Mouse (Mus musculus): ENCODE measurements around the gene Zbtb45. TPM values are rescaled to one million over a fixed set of nuclear protein-coding genes. Genes with fewer than 3 reads are reported as not detected.

The Zbtb45 gene
- polyA plus RNA-seq, 1 experiment from 2014 or later = 34.7 TPM

GRCm38 (mm10) chr7:13037366-13037765, 27.5 kb upstream of the Zbtb45 start:
- DNase-seq (ENCODE audit: low spot score) = no peak

GRCm38 (mm10) chr7:13036806-13037205, 27.0 kb upstream of the Zbtb45 start:
- DNase-seq (ENCODE audit: low spot score) = no peak
- Histone ChIP-seq H3K4me2 (ENCODE audit: low read length) (peak overlapping the region; percentile 92), H3K4me3 (ENCODE audit: low read depth, low read length) (peak overlapping the region; percentile 73), H3K27me3 (replicated peaks; ENCODE audit: control insufficient read depth, insufficient read depth, low read length) (no peaks in the 10 kb centered on the region), H3K9ac (ENCODE audit: low read length) (peak overlapping the region; percentile 95), H3K4me1 (ENCODE audit: control insufficient read depth, insufficient read depth, low read length) (peaks cover 25% of the 10 kb centered on the region), H3K27ac (ENCODE audit: low read depth, low read length) (no peak overlapping the region), H3K9me3 (replicated peaks; ENCODE audit: control insufficient read depth, low read length) (no peaks in the 10 kb centered on the region), H3K36me3 (ENCODE audit: control insufficient read depth, insufficient read depth, low read length) (peaks cover 36% of the 10 kb centered on the region)
- WGBS = 50% methylated on average over 4 of the region's 4 CpGs
- no peak for ATAC-seq

More at GRCm38 (mm10) chr7:13037366-13037765, 27.5 kb upstream of the Zbtb45 start:
- WGBS = under 1% methylated on average over 29 of the region's 33 CpGs
- Histone ChIP-seq H3K27me3 (replicated peaks; ENCODE audit: control insufficient read depth, insufficient read depth, low read length) (peaks cover 5% of the 10 kb centered on the region), H3K4me2 (ENCODE audit: low read length) (peak overlapping the region; percentile 92), H3K9ac (ENCODE audit: low read length) (peak overlapping the region; percentile 95), H3K4me1 (ENCODE audit: control insufficient read depth, insufficient read depth, low read length) (peaks cover 25% of the 10 kb centered on the region), H3K36me3 (ENCODE audit: control insufficient read depth, insufficient read depth, low read length) (peaks cover 30% of the 10 kb centered on the region), H3K9me3 (replicated peaks; ENCODE audit: control insufficient read depth, low read length) (no peaks in the 10 kb centered on the region), H3K27ac (ENCODE audit: low read depth, low read length) (peak overlapping the region; percentile 100), H3K4me3 (ENCODE audit: low read depth, low read length) (peak overlapping the region; percentile 73)
- peak; percentile 1 for ATAC-seq

DNA sequence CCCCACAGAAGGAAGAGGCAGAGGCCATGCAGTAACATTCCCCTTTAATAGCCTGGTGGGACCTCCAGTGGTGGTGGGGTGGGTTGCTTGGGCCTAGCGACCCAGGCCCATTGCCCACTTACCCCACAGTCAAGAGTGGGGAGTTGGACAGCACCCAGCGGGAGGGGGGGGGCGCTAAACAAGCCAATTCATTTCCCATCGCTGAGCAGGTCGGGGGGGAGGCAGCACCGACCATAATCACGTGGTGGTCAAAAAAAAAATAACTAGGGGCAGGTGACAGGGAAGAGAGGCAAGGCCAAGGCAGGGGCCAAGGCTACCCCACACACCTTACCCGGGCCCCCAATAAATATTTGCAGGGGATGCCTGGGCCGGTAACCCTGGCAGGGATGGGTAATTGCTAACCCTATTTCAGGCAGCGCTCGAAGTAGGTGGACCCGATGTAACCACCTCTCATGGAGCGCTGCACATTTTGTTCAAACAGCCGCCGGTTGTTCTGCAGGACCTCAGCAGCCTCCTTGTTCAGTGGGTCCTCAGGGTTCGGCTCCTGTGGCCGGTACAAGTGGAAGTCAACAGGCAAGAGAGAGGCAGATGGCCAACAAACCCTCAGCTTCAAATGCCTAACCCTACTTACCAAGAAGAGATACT, 25.5 kb upstream of the Zbtb45 start:
- no peak for DNase-seq (ENCODE audit: low spot score)
- Histone ChIP-seq H3K27ac (ENCODE audit: low read depth, low read length) (peak overlapping the region; percentile 90; the same call in 1 of the 2 replicates), H3K9ac (ENCODE audit: low read length) (no peak overlapping the region)

GRCm38 (mm10) chr7:13034148-13034977, 24.5 kb upstream of the Zbtb45 start, which contains the start of gene Chmp2a:
TSS of gene Chmp2a (minus strand) at chr7:13034807.
- H3K4me3 ChIP-seq (ENCODE audit: low read depth, low read length) = peak within 1 kb of the TSS; percentile 56
- H3K9ac ChIP-seq (ENCODE audit: low read length) = peak within 1 kb of the TSS; percentile 85
- peak; percentile 79 for ATAC-seq
- H3K27me3 ChIP-seq (replicated peaks; ENCODE audit: control insufficient read depth, insufficient read depth, low read length) = no peaks in the 10 kb centered on the region
- peak within 1 kb of the TSS; percentile 92 for H3K4me2 ChIP-seq (ENCODE audit: low read length)
- peaks cover 25% of the 10 kb centered on the region for H3K4me1 ChIP-seq (ENCODE audit: control insufficient read depth, insufficient read depth, low read length)
- no peaks in the 10 kb centered on the region for H3K9me3 ChIP-seq (replicated peaks; ENCODE audit: control insufficient read depth, low read length)
- peak within 1 kb of the TSS; percentile 90 for H3K27ac ChIP-seq (ENCODE audit: low read depth, low read length)
- peaks cover 60% of the 10 kb centered on the region for H3K36me3 ChIP-seq (ENCODE audit: control insufficient read depth, insufficient read depth, low read length)
- under 1% methylated on average over 45 of the region's 45 CpGs for WGBS
- peak; percentile 98 for DNase-seq (ENCODE audit: low spot score)

More for the DNA sequence above, 25.5 kb upstream of the Zbtb45 start:
- H3K4me1 ChIP-seq (ENCODE audit: control insufficient read depth, insufficient read depth, low read length) = peaks cover 25% of the 10 kb centered on the region
- no peak overlapping the region for H3K4me2 ChIP-seq (ENCODE audit: low read length)
- H3K36me3 ChIP-seq (ENCODE audit: control insufficient read depth, insufficient read depth, low read length) = peaks cover 50% of the 10 kb centered on the region
- no peaks in the 10 kb centered on the region for H3K9me3 ChIP-seq (replicated peaks; ENCODE audit: control insufficient read depth, low read length)
- 83% methylated on average over 17 of the region's 17 CpGs for WGBS
- no peak overlapping the region for H3K4me3 ChIP-seq (ENCODE audit: low read depth, low read length)
- H3K27me3 ChIP-seq (replicated peaks; ENCODE audit: control insufficient read depth, insufficient read depth, low read length) = no peaks in the 10 kb centered on the region
- ATAC-seq = no peak

GRCm38 (mm10) chr7:13033451-13034147, 23.8 kb upstream of the Zbtb45 start:
- peaks cover 68% of the 10 kb centered on the region for H3K36me3 ChIP-seq (ENCODE audit: control insufficient read depth, insufficient read depth, low read length)
- H3K4me2 ChIP-seq (ENCODE audit: low read length) = peak overlapping the region; percentile 92
- DNase-seq (ENCODE audit: low spot score) (no peak), ATAC-seq (no peak)
- H3K4me3 ChIP-seq (ENCODE audit: low read depth, low read length) = peak overlapping the region; percentile 56
- H3K4me1 ChIP-seq (ENCODE audit: control insufficient read depth, insufficient read depth, low read length) = peaks cover 18% of the 10 kb centered on the region
- H3K9me3 ChIP-seq (replicated peaks; ENCODE audit: control insufficient read depth, low read length) = no peaks in the 10 kb centered on the region
- H3K27ac ChIP-seq (ENCODE audit: low read depth, low read length) = peak overlapping the region; percentile 90
- no peaks in the 10 kb centered on the region for H3K27me3 ChIP-seq (replicated peaks; ENCODE audit: control insufficient read depth, insufficient read depth, low read length)
- H3K9ac ChIP-seq (ENCODE audit: low read length) = peak overlapping the region; percentile 85
- 52% methylated on average over 13 of the region's 13 CpGs for WGBS

- no peaks in the 10 kb centered on the region for H3K9me3 ChIP-seq (replicated peaks; ENCODE audit: control insufficient read depth, low read length)
- H3K27ac ChIP-seq (ENCODE audit: low read depth, low read length) = no peak overlapping the region
- 92% methylated on average over 7 of the region's 7 CpGs for WGBS
- no peak overlapping the region for H3K9ac ChIP-seq (ENCODE audit: low read length)
- no peaks in the 10 kb centered on the region for H3K27me3 ChIP-seq (replicated peaks; ENCODE audit: control insufficient read depth, insufficient read depth, low read length)
- no peak overlapping the region for H3K4me3 ChIP-seq (ENCODE audit: low read depth, low read length)
- H3K4me1 ChIP-seq (ENCODE audit: control insufficient read depth, insufficient read depth, low read length) = peaks cover 18% of the 10 kb centered on the region
- ATAC-seq = no peak
- DNase-seq (ENCODE audit: low spot score) = no peak
- peaks cover 78% of the 10 kb centered on the region for H3K36me3 ChIP-seq (ENCODE audit: control insufficient read depth, insufficient read depth, low read length)
- no peak overlapping the region for H3K4me2 ChIP-seq (ENCODE audit: low read length)
Observed at GRCm38 (mm10) chr7:13032541-13032940, 22.7 kb upstream of the Zbtb45 start.

GRCm38 (mm10) chr7:13031983-13032382, 22.1 kb upstream of the Zbtb45 start:
- Histone ChIP-seq H3K9ac (ENCODE audit: low read length) (no peak overlapping the region), H3K36me3 (ENCODE audit: control insufficient read depth, insufficient read depth, low read length) (peaks cover 84% of the 10 kb centered on the region), H3K27ac (ENCODE audit: low read depth, low read length) (no peak overlapping the region), H3K4me1 (ENCODE audit: control insufficient read depth, insufficient read depth, low read length) (peaks cover 16% of the 10 kb centered on the region), H3K4me3 (ENCODE audit: low read depth, low read length) (no peak overlapping the region), H3K9me3 (replicated peaks; ENCODE audit: control insufficient read depth, low read length) (no peaks in the 10 kb centered on the region), H3K4me2 (ENCODE audit: low read length) (no peak overlapping the region), H3K27me3 (replicated peaks; ENCODE audit: control insufficient read depth, insufficient read depth, low read length) (no peaks in the 10 kb centered on the region)
- ATAC-seq (no peak), DNase-seq (ENCODE audit: low spot score) (no peak)
- WGBS = 87% methylated on average over 2 of the region's 2 CpGs

DNA sequence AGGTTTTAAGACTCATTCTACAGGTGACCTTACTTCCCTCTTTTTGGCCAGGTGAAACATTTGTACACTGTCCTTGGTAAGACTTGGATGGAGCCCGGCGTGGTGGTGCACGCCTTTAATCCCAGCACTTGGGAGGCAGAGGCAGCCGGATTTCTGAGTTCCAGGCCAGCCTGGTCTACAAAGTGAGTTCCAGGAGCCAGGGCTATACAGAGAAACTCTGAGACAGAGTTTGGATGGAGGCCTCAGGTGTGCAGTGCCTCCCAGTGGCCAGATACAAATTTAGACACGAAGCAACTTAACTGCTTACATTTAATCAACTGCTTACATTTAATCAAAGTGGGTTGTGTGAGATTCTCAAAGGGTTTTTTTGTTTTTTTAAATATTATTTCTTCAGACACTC, 21.2 kb upstream of the Zbtb45 start:
- WGBS = 72% methylated on average over 5 of the region's 5 CpGs
- ATAC-seq = no peak
- DNase-seq (ENCODE audit: low spot score) = peak; percentile 35

More for the DNA sequence above, 21.2 kb upstream of the Zbtb45 start:
- Histone ChIP-seq H3K9me3 (replicated peaks; ENCODE audit: control insufficient read depth, low read length) (no peaks in the 10 kb centered on the region), H3K9ac (ENCODE audit: low read length) (no peak overlapping the region), H3K27ac (ENCODE audit: low read depth, low read length) (no peak overlapping the region), H3K36me3 (ENCODE audit: control insufficient read depth, insufficient read depth, low read length) (peaks cover 89% of the 10 kb centered on the region), H3K27me3 (replicated peaks; ENCODE audit: control insufficient read depth, insufficient read depth, low read length) (no peaks in the 10 kb centered on the region), H3K4me1 (ENCODE audit: control insufficient read depth, insufficient read depth, low read length) (peaks cover 14% of the 10 kb centered on the region), H3K4me2 (ENCODE audit: low read length) (no peak overlapping the region), H3K4me3 (ENCODE audit: low read depth, low read length) (no peak overlapping the region)

Measured in forebrain, embryonic 14.5 days (tissue).